Mouse (Mus musculus) embryonic facial prominence, embryonic 12.5 days (tissue): Measurements from ENCODE around the gene Ifnar1. TPM values are rescaled to one million over a fixed set of nuclear protein-coding genes. Genes with fewer than 3 reads are reported as not detected.

ENCODE experiments used
- ATAC-seq: fragments of 200-750 bp; cut with Nextera tagmentation; 2 replicates; pipeline ENCODE4 v1.8.0; 2017; ENCODE audit not compliant: insufficient number of reproducible peaks, insufficient read depth, low FRiP score, low TSS enrichment
- H3K27ac ChIP-seq: fragments of 300-500 bp; sonication (generic); 2 replicates; pipeline ENCODE4 v1.5.1; 2016; ENCODE audit warnings: mild to moderate bottlenecking
- H3K27me3 ChIP-seq: fragments of 300-500 bp; sonication (generic); 2 replicates; pipeline ENCODE4 v1.6.1; 2016; ENCODE audit warnings: mild to moderate bottlenecking, moderate library complexity
- H3K36me3 ChIP-seq: fragments of 300-500 bp; sonication (generic); 2 replicates; pipeline ENCODE4 v1.6.1; 2016; ENCODE audit warnings: mild to moderate bottlenecking
- H3K4me1 ChIP-seq: fragments of 300-500 bp; sonication (generic); 2 replicates; pipeline ENCODE4 v1.6.1; 2016
- H3K4me2 ChIP-seq: fragments of 300-500 bp; sonication (generic); replicated peaks from 2 replicates; pipeline ENCODE4 v1.6.1; 2016; ENCODE audit warnings: mild to moderate bottlenecking, moderate library complexity
- H3K4me3 ChIP-seq: fragments of 300-500 bp; sonication (generic); 2 replicates; pipeline ENCODE4 v1.5.1; 2016; ENCODE audit warnings: mild to moderate bottlenecking
- H3K9ac ChIP-seq: fragments of 300-500 bp; sonication (generic); 2 replicates; pipeline ENCODE4 v1.6.1; 2016; ENCODE audit warnings: mild to moderate bottlenecking, moderate library complexity
- H3K9me3 ChIP-seq: fragments of 300-500 bp; sonication (generic); 2 replicates; pipeline ENCODE4 v1.6.1; 2016; ENCODE audit warnings: mild to moderate bottlenecking, moderate library complexity
- WGBS: fragments of 180-500 bp; shearing (Covaris S2); methylation state at CpG from one replicate; pipeline ENCODE4 v1.1.7; 2016; 5-methylcytosine and 5-hydroxymethylcytosine counted together
- polyA plus RNA-seq: library from polyadenylated mRNA; unstranded; fragments of >200 nt; fragmentation: Nextera tagmentation; extraction: Ambion mirVana; gene quantifications from 2 replicates; pipeline ENCODE4 v1.2.1, GENCODE M21; 2016

Gene Ifnar1
- polyA plus RNA-seq, 1 experiment from 2014 or later: 71.6 TPM

- Histone ChIP-seq H3K36me3 (no peaks in the 10 kb centered on the region), H3K9me3 (no peaks in the 10 kb centered on the region), H3K9ac (no peak overlapping the region), H3K4me3 (no peak overlapping the region), H3K27ac (no peak overlapping the region), H3K27me3 (no peaks in the 10 kb centered on the region), H3K4me1 (peaks cover 5% of the 10 kb centered on the region; the same call in 1 of the 2 replicates), H3K4me2 (no peak overlapping the region)
- ATAC-seq: 0 out of 2 replicates have a peak, but pooled peaks have one; percentile 41
- 96% methylated on average over 5 of the region's 5 CpGs for WGBS
These were observed 37.0 kb upstream of the Ifnar1 start for GRCm38 (mm10) chr16:91448088-91448487.

GRCm38 (mm10) chr16:91448895-91449294 is 36.1 kb upstream of the Ifnar1 start:
- H3K27ac ChIP-seq: no peak overlapping the region
- peaks cover 5% of the 10 kb centered on the region; the same call in 1 of the 2 replicates for H3K4me1 ChIP-seq
- ATAC-seq: no peak
- H3K27me3 ChIP-seq: no peaks in the 10 kb centered on the region
- H3K9me3 ChIP-seq: no peaks in the 10 kb centered on the region
- WGBS: 77% methylated on average over 7 of the region's 7 CpGs
- H3K36me3 ChIP-seq: no peaks in the 10 kb centered on the region
- H3K4me2 ChIP-seq: no peak overlapping the region
- H3K4me3 ChIP-seq: no peak overlapping the region
- H3K9ac ChIP-seq: no peak overlapping the region

GRCm38 (mm10) chr16:91450137-91451064 is 34.6 kb upstream of the Ifnar1 start:
- WGBS: 84% methylated on average over 12 of the region's 12 CpGs
- H3K4me2 ChIP-seq: no peak overlapping the region
- H3K9me3 ChIP-seq: no peaks in the 10 kb centered on the region
- H3K4me3 ChIP-seq: no peak overlapping the region
- H3K27me3 ChIP-seq: no peaks in the 10 kb centered on the region
- H3K36me3 ChIP-seq: no peaks in the 10 kb centered on the region
- ATAC-seq: no peak
- peaks cover 5% of the 10 kb centered on the region; the same call in 1 of the 2 replicates for H3K4me1 ChIP-seq
- no peak overlapping the region for H3K9ac ChIP-seq
- H3K27ac ChIP-seq: no peak overlapping the region

- no peak for ATAC-seq
- Histone ChIP-seq H3K4me3 (no peak overlapping the region), H3K4me2 (no peak overlapping the region), H3K4me1 (peaks cover 4% of the 10 kb centered on the region; the same call in 1 of the 2 replicates), H3K27ac (no peak overlapping the region), H3K9me3 (no peaks in the 10 kb centered on the region), H3K9ac (no peak overlapping the region), H3K27me3 (no peaks in the 10 kb centered on the region), H3K36me3 (no peaks in the 10 kb centered on the region)
- 82% methylated on average over 2 of the region's 2 CpGs for WGBS
These were observed 33.1 kb upstream of the Ifnar1 start for GRCm38 (mm10) chr16:91451949-91452348.

GRCm38 (mm10) chr16:91452363-91452896 is 32.6 kb upstream of the Ifnar1 start:
- no peaks in the 10 kb centered on the region for H3K27me3 ChIP-seq
- H3K4me1 ChIP-seq: no peaks in the 10 kb centered on the region
- H3K36me3 ChIP-seq: no peaks in the 10 kb centered on the region
- no peak overlapping the region for H3K4me2 ChIP-seq
- H3K27ac ChIP-seq: peak overlapping the region; percentile 32; the same call in 1 of the 2 replicates
- H3K9ac ChIP-seq: no peak overlapping the region
- WGBS: 56% methylated on average over 6 of the region's 6 CpGs
- H3K4me3 ChIP-seq: no peak overlapping the region
- no peak for ATAC-seq
- no peaks in the 10 kb centered on the region for H3K9me3 ChIP-seq

GRCm38 (mm10) chr16:91455868-91456267 is 29.2 kb upstream of the Ifnar1 start:
- Histone ChIP-seq H3K9ac (no peak overlapping the region), H3K4me2 (no peak overlapping the region), H3K9me3 (no peaks in the 10 kb centered on the region), H3K27ac (no peak overlapping the region), H3K4me1 (no peaks in the 10 kb centered on the region), H3K36me3 (no peaks in the 10 kb centered on the region), H3K27me3 (no peaks in the 10 kb centered on the region), H3K4me3 (no peak overlapping the region)
- no peak for ATAC-seq
- WGBS: 78% methylated on average over 3 of the region's 4 CpGs

- 81% methylated on average over 21 of the region's 21 CpGs for WGBS
- Histone ChIP-seq H3K9ac (no peak overlapping the region), H3K27me3 (no peaks in the 10 kb centered on the region), H3K36me3 (no peaks in the 10 kb centered on the region), H3K4me1 (no peaks in the 10 kb centered on the region), H3K4me2 (no peak overlapping the region), H3K27ac (no peak overlapping the region), H3K9me3 (no peaks in the 10 kb centered on the region), H3K4me3 (no peak overlapping the region)
- no peak for ATAC-seq
These were observed 26.7 kb upstream of the Ifnar1 start for GRCm38 (mm10) chr16:91458301-91458746.

- Histone ChIP-seq H3K9me3 (no peaks in the 10 kb centered on the region), H3K4me1 (no peaks in the 10 kb centered on the region), H3K27me3 (no peaks in the 10 kb centered on the region), H3K4me3 (no peak overlapping the region), H3K9ac (no peak overlapping the region), H3K4me2 (no peak overlapping the region), H3K27ac (no peak overlapping the region), H3K36me3 (no peaks in the 10 kb centered on the region)
- WGBS: 63% methylated on average over 5 of the region's 5 CpGs
- ATAC-seq: no peak
These were observed 26.1 kb upstream of the Ifnar1 start for GRCm38 (mm10) chr16:91458976-91459375.

GRCm38 (mm10) chr16:91459396-91459795 is 25.6 kb upstream of the Ifnar1 start:
- H3K27ac ChIP-seq: no peak overlapping the region
- ATAC-seq: no peak
- H3K36me3 ChIP-seq: no peaks in the 10 kb centered on the region
- 92% methylated on average over 3 of the region's 3 CpGs for WGBS
- H3K9ac ChIP-seq: no peak overlapping the region
- H3K9me3 ChIP-seq: no peaks in the 10 kb centered on the region
- H3K4me3 ChIP-seq: no peak overlapping the region
- no peak overlapping the region for H3K4me2 ChIP-seq
- H3K27me3 ChIP-seq: no peaks in the 10 kb centered on the region
- H3K4me1 ChIP-seq: no peaks in the 10 kb centered on the region

GRCm38 (mm10) chr16:91459841-91460370 is 25.1 kb upstream of the Ifnar1 start:
- Histone ChIP-seq H3K4me3 (no peak overlapping the region), H3K27me3 (no peaks in the 10 kb centered on the region), H3K36me3 (no peaks in the 10 kb centered on the region), H3K9me3 (no peaks in the 10 kb centered on the region), H3K27ac (no peak overlapping the region), H3K4me1 (no peaks in the 10 kb centered on the region), H3K4me2 (no peak overlapping the region), H3K9ac (no peak overlapping the region)
- no peak for ATAC-seq
- WGBS: 69% methylated on average over 11 of the region's 11 CpGs

GRCm38 (mm10) chr16:91461066-91461638 is 23.9 kb upstream of the Ifnar1 start:
- Histone ChIP-seq H3K9me3 (no peaks in the 10 kb centered on the region), H3K4me3 (no peak overlapping the region), H3K36me3 (no peaks in the 10 kb centered on the region), H3K27me3 (no peaks in the 10 kb centered on the region), H3K4me1 (peaks cover 8% of the 10 kb centered on the region), H3K4me2 (no peak overlapping the region), H3K27ac (no peak overlapping the region), H3K9ac (no peak overlapping the region)
- WGBS: 60% methylated on average over 11 of the region's 11 CpGs
- ATAC-seq: no peak
